Mouse (Mus musculus): Measurements from ENCODE around the gene Brf1.

DNA sequence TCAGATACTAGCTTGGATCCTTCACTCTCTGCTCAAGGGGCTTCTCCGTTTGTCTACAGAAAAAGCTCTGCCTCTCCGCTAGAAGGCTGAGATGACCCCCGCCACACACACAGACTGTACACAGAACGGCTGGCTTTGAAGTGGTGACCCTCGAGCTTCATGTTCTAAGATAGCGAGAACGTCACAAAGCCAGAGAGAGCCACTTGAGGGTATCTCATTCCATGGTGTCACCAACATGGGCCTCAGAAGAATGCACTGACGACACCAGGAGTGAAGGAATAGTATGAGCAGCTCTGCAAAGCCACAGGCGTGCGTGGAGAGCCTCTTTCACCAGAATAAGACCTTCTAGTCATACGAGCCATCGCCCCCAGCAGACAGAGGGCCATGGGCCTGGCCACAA lies 79.0 kb downstream of the Brf1 start:
- TF ChIP-seq CTCF (IDR thresholded peaks at IDR 0.05; ENCODE audit: control insufficient read depth, insufficient read depth, insufficient replicate concordance, low read depth, low read length) (no peak), POLR2A (IDR thresholded peaks at IDR 0.05; ENCODE audit: control insufficient read depth, low read depth, low read length) (no peak)
